Mouse (Mus musculus) erythroblast, embryonic 14.5 days (primary cell): Measurements from ENCODE around the gene Slc31a2.
"Not testable (repeated sequence)": the region's sequence is repeated elsewhere in the genome, so short reads cannot be mapped to it uniquely, and the experiment has no call there.

ENCODE experiments used
- GATA1 ChIP-seq: IDR thresholded peaks from 2 replicates; pipeline ENCODE4 v1.6.1; 2012; ENCODE audit warnings: low read length, inconsistent platforms, mixed read lengths
- TAL1 ChIP-seq: IDR thresholded peaks from 3 replicates; pipeline ENCODE4 v1.6.1; 2012; ENCODE audit warnings: low read length, inconsistent platforms, mixed read lengths

DNA sequence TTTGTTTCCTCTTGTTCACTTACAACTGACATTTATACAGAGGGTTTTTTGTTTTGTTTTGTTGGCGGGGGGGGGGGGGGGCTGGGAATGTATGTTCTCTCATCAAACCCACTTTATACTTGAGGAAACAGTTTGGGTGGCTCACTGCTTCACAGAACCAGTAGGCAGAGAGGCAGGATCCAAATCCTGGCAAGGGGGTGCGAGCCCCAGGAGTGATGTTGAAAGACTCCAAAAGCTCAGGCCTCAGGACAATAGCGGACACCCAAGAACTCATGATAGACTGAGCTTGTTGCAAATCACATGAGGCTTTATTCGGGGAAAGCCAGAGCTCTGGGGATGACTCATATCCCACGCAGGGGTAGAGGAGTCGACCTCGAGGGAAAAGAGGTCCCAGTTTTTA is 3.7 kb downstream of the Slc31a2 start:
- TF ChIP-seq TAL1, GATA1: not testable (repeated sequence)
